Mouse (Mus musculus): ENCODE data around the gene Gpat3.

The Gpat3 gene

DNA sequence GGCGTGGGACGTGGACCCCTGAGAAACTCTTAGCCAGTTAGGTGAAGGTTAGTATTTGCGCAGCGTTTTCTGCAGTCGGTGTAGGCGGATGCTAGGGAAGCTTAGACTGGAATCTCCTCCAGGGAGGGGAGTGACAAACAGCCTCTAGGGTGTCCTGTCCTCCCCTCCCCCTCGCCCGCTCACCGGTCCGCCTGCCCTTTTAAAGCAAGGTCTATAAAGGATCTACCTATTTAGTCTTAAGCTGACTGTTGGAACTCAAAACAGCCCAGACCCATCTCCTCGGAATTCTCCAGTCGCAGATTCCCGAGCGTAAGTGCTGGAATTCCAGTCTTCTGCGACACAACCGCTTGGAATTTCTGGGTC, at the start of gene Gpat3:
Gene Gpat3 (plus strand): TSS at position 229 of the 363 bp plus-strand sequence.
- in situ Hi-C loops (cut with MboI, MseI), result loop anchor here (25.0 kb wide), 1 partner anchor 1583 kb away; no protein-coding TSS in a partner anchor

DNA sequence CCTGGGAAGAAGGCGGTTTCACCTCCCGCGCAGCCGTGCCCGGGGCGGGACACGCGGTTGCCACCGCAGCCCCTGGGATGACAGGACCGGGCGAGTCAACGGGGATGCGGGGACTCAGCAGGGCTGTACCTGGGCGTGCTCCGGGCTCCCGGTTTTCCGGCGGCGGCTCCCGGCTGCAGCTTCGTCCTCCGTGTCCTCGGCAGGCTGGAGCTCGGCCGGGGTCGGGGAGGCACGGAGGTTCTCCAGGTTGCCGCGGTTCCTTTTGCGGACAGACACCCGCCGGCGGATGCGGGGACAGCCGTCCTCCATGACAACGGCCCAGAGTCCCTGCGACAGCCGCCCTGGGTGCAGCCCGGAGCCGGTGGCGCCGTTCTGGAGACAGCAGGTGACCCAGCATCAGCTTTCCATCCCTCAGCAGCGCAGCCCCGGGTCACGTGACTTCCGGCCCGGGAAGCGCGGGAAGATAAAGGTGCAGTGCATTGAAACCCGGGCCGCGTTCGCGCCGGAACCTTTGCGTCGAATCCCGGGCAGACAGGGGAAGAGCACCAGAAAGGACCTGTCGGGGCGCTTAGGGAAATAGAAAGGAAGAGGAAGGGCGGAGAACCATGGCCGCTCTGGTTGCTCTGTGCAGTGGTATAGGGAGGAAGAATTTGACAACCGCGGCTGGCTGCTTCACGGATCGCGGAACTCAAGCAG, 47.2 kb upstream of the Gpat3 start, which contains the start of the genes Helq and Mrps18c:
Gene Helq (minus strand): TSS at position 434 of the 696 bp plus-strand sequence.
Gene Mrps18c (plus strand): TSS at position 463 of the 696 bp plus-strand sequence.
- in situ Hi-C loops (cut with MboI, MseI), result loop anchor here (10.0 kb wide), 1 partner anchor 114 kb away; no protein-coding TSS in a partner anchor

DNA sequence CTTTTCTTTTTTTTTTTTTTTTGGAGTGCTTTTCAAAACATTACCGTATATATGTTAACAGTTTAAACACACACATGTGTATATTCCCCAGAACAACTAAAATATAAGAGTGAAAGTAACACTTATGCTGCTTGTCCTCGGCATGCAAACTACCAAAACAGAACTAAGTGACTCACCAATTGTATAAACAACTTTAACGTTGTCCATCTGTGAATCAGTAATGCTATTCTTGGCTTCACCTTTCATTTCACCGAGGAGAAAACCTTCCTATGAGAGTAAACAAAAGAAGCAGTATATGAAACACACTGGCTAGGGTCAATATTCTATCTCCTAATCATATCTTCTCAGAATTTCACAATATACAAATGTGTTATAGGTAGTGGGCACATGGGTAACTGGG, 27.2 kb upstream of the Gpat3 start:
- in situ Hi-C loops (cut with MboI, MseI), result loop anchor here (25.0 kb wide), 1 partner anchor 856 kb away; no protein-coding TSS in a partner anchor

DNA sequence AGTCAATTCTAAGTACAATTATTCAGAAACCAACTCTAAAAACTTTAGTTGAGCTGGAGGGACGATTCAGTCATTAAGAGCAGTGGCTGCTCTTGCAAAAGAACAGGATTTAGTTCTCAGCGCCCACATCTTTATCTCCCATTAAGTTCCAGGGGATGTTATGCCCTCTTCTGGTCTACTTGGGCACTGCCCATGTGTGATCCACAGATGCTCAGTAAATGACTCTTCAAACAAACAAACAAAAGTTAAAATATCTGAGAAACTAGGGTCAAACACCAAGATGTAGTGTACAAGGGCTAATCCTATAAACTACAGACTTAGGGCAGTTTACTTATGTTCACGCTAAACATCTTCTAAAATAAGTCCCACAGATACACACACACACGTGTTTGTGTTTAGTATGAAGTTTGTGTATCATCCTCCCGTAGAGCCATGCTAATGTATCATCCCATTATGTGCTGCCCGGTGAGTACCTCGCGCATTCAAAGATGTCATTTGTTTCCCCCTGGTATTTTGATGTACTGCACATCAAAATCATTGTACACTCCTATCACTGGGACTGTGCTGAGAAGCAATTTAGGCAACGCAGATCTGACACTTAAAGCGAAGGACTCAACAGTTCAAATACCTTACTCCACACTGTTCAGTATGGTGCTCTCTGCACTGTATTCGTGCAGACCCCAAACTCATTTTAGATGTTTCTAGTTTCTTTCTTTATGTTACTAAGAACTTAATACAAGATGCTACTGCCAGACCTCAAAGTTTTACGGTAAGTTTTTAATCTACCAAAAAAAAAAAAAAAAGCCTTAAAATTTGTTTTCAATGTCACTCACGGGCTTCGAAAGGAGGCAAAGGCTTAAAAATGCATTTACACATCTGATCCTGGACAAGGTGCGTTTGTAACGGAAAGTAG, 25.7 kb upstream of the Gpat3 start:
- in situ Hi-C loops (cut with MboI, MseI), result loop anchor here (5.0 to 25.0 kb wide), 2 partner anchors 92 to 858 kb away; no protein-coding TSS in a partner anchor

DNA sequence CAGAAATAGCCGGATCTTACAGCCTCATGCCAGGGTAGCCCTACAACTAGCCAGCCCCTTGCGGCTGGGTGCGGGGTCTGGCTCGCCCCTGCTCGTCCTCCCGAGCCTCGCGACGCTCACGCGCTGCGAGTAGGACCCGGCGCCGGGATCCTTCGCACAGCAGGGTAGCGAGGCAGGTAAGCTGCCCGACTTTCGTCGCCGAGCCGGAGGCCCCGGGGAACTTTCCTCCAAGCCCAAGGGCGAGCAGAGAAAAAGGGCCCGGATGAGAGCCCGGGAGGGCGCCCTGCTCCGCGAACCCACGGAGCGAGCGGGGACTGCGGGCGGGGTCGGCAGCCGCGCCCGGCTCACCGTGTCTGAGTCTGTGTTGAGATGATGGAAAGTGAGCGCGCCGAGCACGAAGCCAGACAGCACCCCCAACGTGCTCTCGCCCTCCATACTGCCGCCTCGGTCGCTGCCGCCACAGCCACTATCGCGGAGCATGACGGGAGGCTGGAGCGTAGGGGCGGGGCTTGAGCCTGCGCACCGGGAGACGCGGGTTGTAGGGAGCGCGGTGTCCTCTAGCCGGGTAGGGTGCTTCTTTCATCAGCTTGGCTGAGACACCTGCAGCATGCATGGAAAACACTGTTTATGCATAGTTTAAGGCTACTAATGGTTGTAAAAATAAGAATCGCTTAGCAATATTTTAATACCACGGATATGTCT, 24.9 kb upstream of the Gpat3 start, which contains the start of gene Abraxas1:
Gene Abraxas1 (minus strand): TSS at position 483 of the 702 bp plus-strand sequence.
- in situ Hi-C loops (cut with MboI, MseI), result loop anchor here (5.0 to 25.0 kb wide), 2 partner anchors 92 to 858 kb away; no protein-coding TSS in a partner anchor

DNA sequence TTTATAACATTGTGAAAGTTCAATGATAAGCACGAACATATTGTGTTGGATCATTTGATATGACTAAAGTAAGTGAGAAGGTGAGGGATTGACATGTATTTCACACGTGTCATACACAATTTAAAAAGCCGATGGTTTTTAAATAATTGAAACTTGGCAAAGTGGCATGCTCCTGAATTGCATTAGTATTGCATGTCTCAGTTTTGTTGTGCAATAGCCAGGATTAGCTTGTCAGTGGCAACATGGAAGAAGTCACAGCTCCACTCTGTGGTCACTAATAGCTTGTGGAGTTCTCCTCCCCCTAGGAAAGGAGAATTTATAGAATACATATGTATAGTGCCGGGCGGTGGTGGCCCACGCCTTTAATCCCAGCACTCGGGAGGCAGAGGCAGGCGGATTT, 24.1 kb upstream of the Gpat3 start:
- in situ Hi-C loops (cut with MboI, MseI), result loop anchor here (5.0 to 25.0 kb wide), 2 partner anchors 91 to 859 kb away; no protein-coding TSS in a partner anchor

DNA sequence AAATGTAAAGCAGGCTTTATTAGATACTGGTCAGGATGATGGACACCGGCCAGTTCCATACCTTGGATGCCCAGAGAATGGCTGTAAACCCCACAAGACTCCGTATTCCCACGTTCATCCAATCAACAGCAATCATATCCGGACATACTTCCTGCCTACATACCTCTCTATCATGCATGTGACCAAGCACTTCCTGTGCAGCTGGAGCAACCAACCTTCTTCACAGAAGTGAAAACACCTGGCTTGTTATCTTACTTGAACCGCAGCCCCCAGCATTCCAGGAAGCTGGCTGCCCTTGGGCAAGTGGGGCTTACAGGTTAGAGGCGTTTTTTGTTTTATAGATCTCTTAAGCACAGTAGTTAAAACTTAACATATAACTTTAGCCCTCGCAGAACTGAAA, 22.7 kb upstream of the Gpat3 start:
- in situ Hi-C loops (cut with MboI, MseI), result loop anchor here (5.0 to 25.0 kb wide), 2 partner anchors 89 to 861 kb away; no protein-coding TSS in a partner anchor

DNA sequence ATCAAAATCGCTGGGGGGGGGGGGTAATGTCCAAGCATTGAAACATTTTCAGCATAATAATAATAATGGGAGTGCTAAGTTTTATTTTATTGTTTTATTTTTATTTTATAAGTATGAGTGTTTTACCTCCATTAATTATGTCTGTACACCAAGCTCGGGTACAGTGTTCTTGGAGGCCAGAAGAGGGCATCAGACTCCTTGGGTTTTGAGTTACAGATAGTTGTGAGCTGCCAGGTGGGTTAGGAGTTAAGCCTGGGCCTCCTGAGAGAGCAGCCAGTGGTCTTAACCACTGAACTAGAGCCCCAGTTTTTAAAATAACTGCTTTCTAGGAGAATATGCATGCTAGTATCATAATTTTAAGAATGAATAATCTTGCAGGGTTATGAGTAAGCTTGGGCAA, 19.5 kb upstream of the Gpat3 start:
- in situ Hi-C loops (cut with MboI, MseI), result loop anchor here (25.0 kb wide), 1 partner anchor 1564 kb away; no protein-coding TSS in a partner anchor

DNA sequence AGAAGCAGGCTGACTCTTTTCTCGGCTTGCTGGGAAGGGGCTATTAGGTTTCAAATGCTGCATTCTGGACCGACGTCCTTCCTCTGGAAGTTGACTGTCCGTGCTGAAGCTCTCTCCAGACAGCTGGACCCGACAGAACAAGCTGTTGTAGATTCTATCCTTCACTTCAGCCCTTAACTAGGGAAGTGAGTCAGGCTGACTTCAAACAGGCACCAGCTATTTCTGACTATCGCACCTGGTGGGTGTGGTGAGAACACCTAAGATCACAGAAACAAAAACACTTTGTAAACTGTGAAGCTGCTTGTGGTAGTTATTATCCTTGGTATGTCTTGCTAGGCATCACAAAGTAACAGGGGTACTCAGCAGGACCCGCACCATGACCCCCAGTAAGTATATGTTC, 19.0 kb upstream of the Gpat3 start:
- in situ Hi-C loops (cut with MboI, MseI), result loop anchor here (25.0 kb wide), 1 partner anchor 1564 kb away; no protein-coding TSS in a partner anchor

DNA sequence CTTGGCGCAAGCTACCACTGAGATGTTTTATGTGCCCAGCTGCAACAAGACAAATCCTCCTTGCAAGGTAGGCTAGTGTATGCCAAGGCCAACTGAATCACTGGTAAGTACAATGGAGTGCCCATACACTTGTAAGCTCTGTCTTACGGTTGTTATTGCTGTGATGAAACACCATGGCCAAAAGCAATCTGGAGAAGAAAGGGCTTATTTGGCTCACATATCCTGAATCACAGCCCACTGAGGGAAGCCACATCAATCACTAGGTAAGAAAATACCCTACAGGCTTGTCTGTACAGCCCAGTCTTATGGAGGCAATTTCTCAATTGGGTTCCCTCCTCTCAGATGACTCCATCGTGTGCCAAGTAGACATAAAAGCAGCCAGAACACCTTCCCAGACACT, 16.8 kb upstream of the Gpat3 start:
- in situ Hi-C loops (cut with MboI, MseI), result loop anchor here (25.0 kb wide), 1 partner anchor 1566 kb away; no protein-coding TSS in a partner anchor

DNA sequence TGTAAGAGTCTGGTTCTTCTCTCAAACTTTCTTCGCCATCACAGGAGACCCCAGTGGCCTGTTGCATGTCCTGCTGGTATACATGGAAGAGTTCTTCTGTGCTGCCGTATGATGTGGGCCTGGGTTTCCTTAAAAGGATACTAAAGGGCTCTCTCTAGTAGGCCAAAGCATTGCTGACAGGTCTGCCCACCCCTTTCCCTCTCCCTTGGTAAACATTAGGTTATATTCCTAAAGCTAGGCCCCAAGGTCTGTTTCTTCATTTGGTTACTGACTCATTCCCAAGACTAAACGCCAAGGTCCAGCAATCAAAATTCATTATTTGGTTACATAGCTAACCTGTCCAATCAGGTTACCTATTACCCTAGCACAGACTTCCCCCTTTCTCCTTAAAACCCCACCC, 12.8 kb upstream of the Gpat3 start:
- in situ Hi-C loops (cut with MboI, MseI), result loop anchor here (10.0 to 25.0 kb wide), 2 partner anchors 1198 to 1570 kb away; no protein-coding TSS in a partner anchor

DNA sequence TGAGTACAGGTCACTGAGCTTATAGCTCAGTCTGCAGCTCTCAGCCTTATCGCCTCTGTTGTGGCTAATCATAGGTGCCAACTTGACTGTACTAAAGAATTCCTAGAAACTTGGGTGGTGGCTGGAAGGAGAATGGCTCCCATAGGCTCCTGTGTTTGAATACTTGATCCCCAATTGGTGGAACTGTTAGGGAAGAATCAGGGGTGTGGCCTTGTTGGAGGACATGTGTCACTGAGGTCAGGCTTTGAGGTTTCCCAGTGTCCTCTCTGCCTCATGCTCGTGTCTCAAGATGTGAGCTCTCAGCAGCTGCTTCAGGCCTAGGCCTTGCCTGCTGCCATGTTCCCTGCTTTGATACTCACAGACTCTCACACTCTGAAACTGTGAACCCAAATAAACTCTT, 11.7 kb upstream of the Gpat3 start:
- in situ Hi-C loops (cut with MboI, MseI), result loop anchor here (10.0 to 25.0 kb wide), 2 partner anchors 1199 to 1572 kb away; no protein-coding TSS in a partner anchor

DNA sequence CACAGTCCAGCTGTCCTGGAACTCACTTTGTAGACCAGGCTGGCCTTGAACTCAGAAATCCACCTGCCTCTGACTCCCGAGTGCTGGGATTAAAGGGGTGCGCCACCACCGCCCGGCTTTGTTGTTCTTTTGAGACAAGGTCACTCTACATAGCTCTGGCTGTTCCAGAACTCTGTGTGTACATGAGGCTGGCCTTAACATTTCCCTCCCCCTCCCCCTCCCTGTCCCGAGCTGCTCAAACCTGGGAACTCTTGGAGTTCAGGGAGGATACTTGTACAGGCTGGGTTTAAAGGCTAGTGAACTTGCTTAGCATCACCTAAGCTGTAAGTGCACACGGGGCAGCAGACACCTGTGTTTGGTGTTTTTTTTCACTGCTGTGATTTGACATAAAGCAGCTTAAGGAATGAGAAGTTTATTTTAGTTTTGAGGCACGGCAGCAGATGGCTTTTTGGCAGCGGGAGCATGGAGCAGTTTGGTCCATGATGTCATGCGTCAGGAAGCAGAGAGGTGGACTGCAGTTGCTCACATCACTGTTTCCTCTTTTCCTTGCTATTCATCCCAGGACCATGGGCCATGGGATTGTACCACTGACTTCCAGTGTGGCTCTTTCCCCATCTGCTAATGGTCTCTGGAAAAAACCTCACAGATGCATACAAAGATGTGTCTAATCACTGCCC, 9.5 kb upstream of the Gpat3 start:
- in situ Hi-C loops (cut with MboI, MseI), result loop anchor here (10.0 to 25.0 kb wide), 2 partner anchors 1201 to 1574 kb away; no protein-coding TSS in a partner anchor

DNA sequence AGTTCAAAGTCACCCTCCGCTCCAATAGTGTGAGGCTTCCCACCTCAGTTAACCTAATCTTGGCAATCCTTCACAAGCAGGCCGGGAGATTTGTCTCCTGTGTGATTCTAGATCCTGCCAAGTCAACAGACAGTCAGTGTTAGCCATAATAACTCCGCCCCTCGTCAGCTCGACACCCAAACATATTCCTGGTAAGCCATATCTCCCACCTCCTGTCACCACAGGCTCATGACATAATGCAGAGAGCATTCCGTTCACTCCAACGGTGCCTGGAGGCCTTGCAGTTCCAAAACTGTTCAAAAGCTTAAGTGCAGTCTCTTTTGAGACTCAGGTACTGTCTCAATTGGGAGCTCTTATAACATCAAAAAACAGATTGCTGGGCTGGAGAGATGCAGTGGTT, 7.6 kb upstream of the Gpat3 start:
- in situ Hi-C loops (cut with MboI, MseI), result loop anchor here (10.0 to 25.0 kb wide), 2 partner anchors 1203 to 1576 kb away; no protein-coding TSS in a partner anchor

DNA sequence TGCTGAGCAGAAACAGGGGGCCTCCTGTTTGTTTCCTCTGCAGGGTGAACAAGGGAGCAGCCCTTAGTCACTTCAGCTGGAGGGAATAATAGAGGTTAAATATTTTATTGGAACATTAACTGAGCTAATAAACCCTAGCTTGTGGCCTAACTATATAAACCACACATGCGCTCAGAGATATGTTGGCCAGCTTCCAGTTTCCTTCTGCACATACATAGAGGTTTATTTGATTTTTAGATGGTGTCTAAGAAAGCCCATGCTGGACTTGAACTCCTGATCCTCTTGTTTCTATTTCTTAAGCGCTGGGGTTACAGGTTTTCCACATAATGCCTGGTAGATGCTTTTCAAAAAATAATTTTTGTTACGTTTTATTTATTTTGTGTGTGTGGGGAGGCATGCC, 1.0 kb upstream of the Gpat3 start:
- in situ Hi-C loops (cut with MboI, MseI), result loop anchor here (25.0 kb wide), 1 partner anchor 1582 kb away; no protein-coding TSS in a partner anchor

DNA sequence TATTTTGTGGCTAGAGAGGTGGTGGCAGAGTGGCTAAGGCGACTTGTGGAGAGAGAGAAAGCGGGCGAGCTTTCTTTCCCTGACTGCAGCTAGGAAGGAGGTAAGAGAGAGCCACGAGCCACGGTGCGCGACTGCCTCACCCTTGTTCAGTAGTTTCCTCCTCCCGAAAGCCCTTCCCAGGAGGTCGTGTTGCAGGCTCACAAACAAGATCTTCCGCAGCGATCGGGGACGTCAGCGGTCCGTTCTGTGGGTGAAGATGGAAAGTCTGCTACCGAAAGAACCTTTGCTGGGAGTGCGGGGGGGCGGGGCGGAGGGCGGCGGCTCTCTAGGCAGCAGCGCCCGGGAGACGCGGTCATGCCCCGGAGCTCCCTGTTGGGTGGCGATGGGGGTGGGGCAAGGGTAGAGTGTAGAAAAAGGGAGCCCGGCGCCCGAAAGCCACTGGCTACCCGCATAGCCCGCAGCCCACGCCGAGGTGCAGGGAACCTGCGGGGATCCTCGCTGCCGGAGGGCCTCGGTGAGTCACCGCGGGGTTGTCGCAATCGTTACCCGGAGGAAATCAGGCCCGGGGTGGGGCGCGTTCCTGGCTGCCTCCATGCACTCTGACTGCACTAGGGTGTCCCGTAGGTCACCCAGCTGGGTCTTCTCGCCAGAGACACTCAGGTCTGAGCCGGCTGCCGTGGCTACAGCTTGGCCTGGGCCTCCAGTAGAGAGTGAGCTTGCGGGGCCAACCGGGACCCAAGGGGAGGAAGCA, 510 bp downstream of the Gpat3 start:
- in situ Hi-C loops (cut with MboI, MseI), result loop anchor here (25.0 kb wide), 1 partner anchor 1584 kb away; no protein-coding TSS in a partner anchor

DNA sequence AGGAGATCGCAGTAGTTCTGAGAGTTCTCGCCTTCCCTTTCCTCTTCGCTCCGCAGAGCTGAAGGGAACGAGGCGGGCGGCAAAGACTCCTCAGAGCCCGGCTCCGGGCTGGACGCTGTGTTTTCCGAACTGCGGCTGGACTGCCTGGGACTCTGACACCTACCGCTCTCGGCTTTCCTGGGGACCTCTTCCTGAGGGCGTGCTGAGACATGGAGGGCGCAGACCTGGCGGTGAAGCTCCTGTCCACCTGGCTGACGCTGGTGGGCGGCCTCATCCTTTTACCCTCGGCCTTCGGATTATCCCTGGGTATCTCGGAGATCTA, 1.0 kb downstream of the Gpat3 start:
- in situ Hi-C loops (cut with MboI, MseI), result loop anchor here (25.0 kb wide), 1 partner anchor 1584 kb away; no protein-coding TSS in a partner anchor

DNA sequence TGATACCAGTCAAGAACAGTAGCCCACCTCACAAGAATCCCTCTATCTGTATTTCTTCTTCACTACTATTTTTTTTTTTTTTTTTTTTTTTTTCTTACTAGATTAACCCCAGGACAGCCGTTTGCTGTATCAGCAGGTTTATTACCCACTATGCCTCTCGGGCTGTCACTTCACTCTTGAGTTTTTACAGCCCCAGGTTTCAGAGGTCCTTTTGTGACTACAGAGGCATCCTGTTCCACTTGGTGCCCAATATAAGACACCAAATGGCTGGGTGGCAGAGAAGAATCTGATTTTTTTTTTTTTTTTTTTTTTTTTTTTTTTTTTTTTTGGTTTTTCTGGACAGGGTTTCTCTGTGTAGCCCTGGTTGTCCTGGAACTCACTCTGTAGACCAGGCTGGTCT, 1.6 kb downstream of the Gpat3 start:
- in situ Hi-C loops (cut with MboI, MseI), result loop anchor here (25.0 kb wide), 1 partner anchor 1585 kb away; no protein-coding TSS in a partner anchor

DNA sequence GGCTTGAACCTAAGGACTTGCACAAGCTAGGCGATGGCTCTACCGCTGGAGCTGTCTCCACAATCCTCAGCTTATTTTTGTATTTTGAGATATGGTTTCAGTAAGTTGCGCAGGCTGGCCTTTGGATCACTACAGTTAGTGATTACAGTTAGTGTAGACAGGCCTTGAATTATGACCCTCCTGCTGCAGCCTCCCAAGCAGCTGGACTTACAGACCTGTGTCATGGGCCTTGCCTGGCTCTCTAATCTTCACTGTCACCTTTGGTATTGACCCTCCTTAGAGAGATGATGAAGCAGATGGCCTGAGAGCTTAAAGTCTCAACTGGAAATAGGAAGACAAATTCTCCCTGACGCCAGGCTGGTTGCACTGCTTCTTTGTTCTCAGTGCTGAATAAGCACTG, 8.4 kb downstream of the Gpat3 start:
- in situ Hi-C loops (cut with MboI, MseI), result no loop called here
